Mouse (Mus musculus) Muller cell, postnatal 12 days (primary cell): Measurements from ENCODE around the gene Mettl18.

Experiments
- DNase-seq: peaks from one replicate; pipeline ENCODE4 v3.0.0-alpha.2; 2015; ENCODE audit errors: inconsistent ontology term

Mettl18 gene

GRCm38 (mm10) chr1:164043549-164043948, 48.9 kb downstream of the Mettl18 start:
- no peak for DNase-seq
